Mouse (Mus musculus): ENCODE results near the gene Mrpl57.

- TF ChIP-seq CTCF (conservative IDR thresholded peaks at IDR 0.05; ENCODE audit: low read length) (no peak), NANOG (IDR thresholded peaks at IDR 0.05; ENCODE audit: borderline replicate concordance, low read length) (no peak), POU5F1 (IDR thresholded peaks at IDR 0.05; ENCODE audit: borderline replicate concordance, low read length) (no peak)
Measured at GRCm38 (mm10) chr14:57811844-57812243, 14.2 kb upstream of the Mrpl57 start.

Measured in E14TG2a.4 (cell line).